Mouse (Mus musculus) cerebellum, adult 9-11 months (tissue): ENCODE measurements around the gene Trim15.

Source experiments
- DNase-seq: peaks from one replicate; pipeline ENCODE4 v3.0.0; 2022

The Trim15 gene

DNA sequence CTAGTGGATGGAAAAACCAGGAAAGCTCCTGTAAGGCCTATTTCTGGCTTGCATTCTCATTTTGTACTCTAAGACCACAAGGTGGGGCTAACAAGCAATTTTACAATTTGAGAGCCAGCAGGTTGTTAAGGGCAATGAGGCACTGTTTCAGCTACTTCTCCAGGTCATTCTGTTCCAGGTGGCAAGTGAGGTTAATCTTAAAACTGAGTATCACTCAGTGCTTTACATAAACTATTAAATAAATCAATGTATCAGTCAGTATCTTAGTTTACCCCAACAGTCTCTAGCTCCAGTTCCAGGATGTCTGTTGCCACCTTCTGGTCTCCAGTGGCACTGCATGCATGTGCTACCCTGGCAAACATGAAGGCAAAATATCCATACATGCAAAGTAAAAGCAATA, 43.0 kb downstream of the Trim15 start:
- no peak for DNase-seq

DNA sequence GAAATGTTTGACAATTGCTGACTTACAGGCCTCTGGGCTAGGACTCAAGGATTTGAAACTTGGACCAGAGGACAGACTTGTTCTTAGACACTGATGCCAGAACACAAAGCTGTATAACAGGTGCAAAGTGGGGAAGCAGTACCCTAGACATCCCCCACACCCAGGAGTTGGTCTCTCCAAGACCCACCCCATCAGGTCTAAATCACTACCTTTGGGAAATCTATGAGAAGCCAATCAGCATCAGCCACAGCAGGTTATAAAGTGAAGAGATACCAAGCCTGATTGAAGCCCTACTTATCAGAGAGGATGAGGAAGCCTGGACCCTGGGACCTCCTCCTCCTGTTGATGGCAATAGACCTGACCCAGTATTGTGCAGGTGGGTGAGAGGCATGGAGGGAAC, 55.1 kb downstream of the Trim15 start, which contains the start of gene H2-M10.6:
TSS of gene H2-M10.6 (plus strand) at position 301 of the 400 bp plus-strand sequence.
- no peak for DNase-seq
